Mouse (Mus musculus): ENCODE results near the gene Mycl.

Gene Mycl

GRCm38 (mm10) chr4:122995404-122996220 lies at the start of gene Mycl:
TSS of gene Mycl (plus strand) at chr4:122995652.
- peak; percentile 89 to 92 for DNase-seq

DNA sequence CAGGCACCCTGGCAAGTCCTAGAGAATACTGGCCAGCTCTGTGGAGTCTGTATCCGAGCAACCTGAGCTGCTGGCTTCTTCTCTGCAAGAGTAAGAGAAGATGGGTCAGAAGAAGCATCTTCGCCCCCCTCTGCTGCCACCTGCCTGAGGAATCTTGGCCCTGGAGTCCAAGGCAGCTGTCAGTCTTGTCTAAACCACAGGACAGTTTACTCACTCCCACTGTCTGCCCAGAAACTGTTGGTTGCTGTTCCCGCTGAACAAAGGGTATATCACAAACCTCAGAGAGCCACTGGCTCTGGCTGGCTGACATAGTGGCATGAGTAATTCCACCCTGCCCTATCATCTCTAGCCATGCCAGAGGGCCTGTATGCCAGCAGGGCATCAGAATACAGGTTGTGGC lies 48.2 kb upstream of the Mycl start:
- no peak for DNase-seq

DNA sequence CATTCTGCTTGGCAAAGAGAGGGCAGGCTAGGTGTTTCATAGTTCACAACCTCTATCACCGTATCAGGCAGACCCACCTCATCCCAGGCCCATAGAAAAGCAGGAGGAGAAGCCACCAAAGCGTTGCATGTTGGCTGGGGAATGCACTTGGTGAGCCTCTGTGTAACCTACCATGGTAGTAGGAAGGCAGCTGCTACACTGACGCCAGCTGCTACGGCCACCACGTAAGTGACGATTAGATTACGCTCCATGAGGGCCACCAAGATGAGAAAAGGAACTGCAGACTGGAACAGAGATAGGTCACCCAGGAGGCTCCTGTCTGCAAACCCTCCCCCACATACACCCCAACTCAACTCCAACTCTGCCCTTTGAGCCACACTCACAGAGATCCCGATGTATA lies 46.4 kb upstream of the Mycl start:
- DNase-seq, result no peak

DNA sequence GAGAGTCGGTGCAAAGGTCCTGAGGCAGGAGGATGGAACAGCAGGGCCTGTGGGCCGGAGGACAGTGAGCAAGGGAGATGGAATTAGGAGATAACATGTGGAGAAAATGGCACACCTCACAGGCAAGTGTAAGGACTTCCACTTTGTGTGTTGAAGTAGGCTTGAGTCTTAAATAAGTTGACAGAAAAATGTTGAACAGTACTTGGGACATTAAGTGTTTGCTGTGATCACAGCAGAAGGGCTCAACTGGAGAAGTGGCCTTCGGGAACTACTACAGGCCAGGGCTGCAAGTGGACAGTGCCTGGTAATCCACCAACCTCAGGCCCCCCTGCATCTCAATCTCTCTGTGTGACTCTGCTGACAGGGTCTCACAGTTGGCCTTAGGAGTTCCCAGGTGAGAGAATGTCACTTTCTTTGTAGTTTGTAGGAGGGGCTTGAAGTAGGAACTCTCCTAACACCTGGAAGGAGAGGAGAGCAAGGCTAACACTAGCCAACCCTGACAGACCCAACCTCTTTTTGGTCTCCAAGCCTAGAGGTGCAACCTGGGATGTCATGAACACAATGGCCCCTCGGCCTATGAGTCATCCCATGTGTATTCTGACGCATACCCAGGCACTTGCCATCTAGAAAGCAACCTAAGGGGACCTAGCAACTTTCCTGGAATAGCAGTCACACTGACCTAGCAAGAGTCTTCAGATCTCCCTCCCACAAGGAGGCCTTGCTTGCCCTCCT lies 40.6 kb upstream of the Mycl start:
- DNase-seq, result no peak

- DNase-seq, result peak; percentile 60 to 71
These were observed 39.9 kb upstream of the Mycl start for GRCm38 (mm10) chr4:122955412-122956136.

DNA sequence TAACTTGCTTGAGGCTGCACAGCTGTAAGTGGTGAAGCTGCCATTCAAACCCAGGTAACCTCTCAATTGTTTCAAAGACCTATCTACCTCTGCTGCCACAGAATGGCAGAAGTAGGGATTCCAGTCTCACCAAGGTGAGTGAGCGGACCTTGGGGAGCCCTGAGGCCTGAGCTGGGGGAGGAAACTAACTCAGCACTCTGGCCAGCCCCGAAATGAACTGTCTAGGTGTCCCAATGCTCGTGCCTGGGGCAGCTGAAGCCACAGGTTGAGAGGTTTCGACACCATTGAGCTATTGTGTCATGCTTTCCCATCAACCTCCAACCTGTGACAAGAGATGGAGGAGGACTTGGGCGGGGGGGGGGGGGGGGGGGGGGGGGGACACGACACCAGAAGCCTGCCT lies 39.2 kb upstream of the Mycl start:
- DNase-seq, result no peak

DNA sequence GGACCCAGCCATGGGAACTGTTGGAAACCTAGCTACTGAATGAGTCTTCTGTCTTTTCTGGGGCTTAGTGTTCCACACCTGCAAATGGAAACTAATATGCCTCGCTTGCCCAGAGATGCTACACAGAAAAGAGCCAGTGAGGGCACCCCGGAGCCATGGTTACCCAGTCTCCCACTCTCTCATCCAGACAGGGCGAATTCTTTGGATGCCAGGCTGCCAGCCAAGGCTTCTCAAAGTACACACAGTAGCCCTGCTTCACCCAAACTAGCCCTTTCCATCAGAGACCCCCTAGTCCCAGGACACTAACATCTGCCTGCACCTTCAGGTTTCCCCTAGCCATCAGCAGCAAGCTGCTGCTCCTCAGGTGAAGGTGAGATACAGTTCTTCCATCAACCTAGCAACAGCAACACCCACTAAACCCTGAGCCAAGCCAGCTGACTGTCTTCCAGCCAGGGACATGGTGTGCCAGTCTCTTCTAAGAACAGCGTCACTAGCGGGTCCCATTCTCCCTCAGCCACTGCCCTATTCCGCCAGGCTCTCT lies 36.9 kb upstream of the Mycl start:
- peak in 1 of 2 experiments; percentile 11 for DNase-seq

DNA sequence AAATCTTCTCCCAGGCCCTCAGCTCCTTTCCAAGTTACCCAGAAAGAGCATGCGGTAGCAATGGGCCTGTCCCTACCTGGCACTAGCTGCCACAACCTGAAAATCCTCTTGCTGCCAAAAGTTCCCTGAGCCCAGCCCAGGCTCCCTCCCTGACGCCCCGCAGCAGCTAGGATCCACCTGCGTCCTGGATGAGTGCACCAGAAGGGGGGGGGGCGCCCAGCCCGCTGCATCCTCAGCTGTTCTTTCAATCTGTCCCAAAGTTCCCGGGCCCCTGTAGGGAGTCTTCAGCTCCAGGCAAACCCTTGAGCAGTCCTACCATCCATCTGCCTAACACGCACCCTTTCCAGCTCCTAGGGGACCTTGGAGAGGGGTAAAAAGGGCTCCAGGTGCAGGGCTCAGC lies 35.6 kb upstream of the Mycl start:
- no peak for DNase-seq

DNA sequence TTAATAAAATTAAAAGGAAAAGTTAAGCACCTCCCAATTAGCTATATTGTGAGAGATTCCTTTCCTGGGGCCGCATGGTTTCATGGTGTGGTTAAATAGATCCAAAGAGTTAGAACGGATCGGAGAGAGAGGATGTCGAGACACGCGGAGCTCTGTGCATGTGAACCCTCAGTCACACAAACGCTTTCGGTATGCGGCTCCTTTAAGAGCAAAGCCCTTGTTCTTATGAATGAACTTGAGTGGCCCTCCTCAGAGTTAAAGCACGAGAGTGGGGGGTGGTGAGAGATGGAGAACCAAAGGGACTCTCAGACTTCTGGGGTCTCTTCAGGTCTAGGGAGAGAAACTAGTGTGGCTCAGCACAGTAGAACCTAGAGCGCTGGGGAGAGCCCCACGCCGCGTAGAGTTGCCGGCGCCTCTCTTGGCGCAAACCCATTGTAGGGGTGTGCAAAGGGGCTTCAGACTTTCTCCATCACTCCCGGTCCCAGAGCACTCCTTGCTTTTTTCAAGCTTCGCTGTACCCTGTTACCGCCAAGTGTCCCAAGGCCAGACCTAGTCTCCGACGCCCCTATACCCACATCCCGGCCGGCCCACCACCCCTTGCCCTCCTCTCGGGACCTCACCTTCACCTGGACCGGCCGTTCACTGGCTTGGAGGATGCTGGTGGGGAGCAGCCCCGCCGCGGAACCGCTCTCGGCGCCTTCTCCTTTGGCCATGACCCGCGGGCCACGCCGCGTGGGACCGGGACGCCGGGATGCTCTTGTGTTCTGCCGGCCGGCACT lies 34.9 kb upstream of the Mycl start:
- peak in 1 of 2 experiments; percentile 12 for DNase-seq

GRCm38 (mm10) chr4:122961100-122961567 lies 34.3 kb upstream of the Mycl start, which contains the start of gene Mfsd2a:
TSS of gene Mfsd2a (minus strand) at chr4:122961188.
- peak; percentile 25 to 40 for DNase-seq

- no peak for DNase-seq
These were observed 33.9 kb upstream of the Mycl start for GRCm38 (mm10) chr4:122961589-122961988.

GRCm38 (mm10) chr4:122962751-122963150 lies 32.7 kb upstream of the Mycl start:
- no peak for DNase-seq

GRCm38 (mm10) chr4:122968106-122968505 lies 27.3 kb upstream of the Mycl start:
- no peak for DNase-seq

DNA sequence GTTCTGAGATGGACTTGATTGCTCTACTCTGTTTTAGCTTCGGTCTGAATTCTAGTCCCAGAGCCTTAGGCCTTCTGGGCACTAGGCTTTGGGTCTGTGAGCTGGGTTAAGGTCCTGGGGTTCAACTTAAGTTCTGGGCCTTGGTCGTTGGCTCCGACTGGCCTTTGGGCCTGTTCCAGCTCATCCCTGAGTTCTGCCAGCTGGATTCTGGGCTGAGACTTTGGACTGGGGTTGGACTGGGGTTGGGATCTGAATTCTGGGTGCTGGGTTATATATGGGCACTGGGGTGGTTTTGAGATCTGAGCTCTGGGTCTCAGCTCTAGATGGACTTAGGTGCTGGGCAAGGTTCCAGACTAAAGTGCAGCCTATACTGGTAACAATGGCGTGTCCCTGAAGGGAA lies 24.3 kb upstream of the Mycl start:
- DNase-seq, result no peak

GRCm38 (mm10) chr4:122971646-122972045 lies 23.8 kb upstream of the Mycl start:
- no peak for DNase-seq

DNA sequence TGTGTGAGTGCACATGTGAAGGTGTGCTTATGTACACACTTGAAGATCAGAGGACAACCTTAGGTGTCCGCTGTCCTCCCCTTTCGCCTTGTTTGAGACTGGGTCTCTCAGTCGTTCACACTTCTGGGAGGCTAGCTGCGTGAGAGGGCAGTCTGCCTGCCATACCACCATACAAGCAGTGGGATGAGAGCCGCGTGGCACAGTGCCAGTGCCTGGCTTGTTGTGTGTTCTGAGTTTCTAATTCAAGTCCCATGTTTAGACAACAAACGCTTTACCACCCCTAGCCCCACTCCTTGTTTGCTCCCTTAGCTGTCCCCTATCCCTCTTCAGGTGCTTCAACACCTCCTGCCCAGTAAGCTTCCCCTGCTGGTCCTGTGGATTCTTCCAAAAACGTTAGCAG lies 23.4 kb upstream of the Mycl start:
- no peak for DNase-seq

DNA sequence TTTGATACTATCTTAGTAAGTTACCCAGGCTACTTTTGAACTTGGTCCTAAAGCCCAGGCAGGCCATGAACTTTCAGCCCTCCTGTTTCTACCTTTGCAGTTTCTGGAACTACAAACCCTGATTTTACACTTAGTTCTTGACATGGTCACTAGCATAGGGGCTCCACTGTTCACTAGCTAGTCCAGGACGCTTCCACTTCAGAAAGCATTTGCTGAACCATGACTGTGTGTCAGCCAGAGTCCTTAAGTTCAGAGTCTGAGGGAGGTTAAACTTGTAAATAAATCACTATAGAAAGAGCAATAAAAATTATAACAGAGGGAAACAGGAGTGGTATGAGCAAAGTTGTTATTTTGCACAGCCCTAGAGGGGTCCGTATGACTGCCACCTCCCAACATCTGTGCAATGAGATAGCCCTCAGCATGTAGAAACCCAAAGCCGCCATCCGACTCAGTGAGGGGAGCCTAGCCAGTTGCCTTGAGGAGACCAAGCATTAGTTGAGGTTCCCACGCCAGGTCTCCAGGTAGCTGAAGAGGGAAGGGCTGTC lies 20.4 kb upstream of the Mycl start:
- no peak for DNase-seq

GRCm38 (mm10) chr4:122976885-122977284 lies 18.6 kb upstream of the Mycl start:
- DNase-seq, result no peak

DNA sequence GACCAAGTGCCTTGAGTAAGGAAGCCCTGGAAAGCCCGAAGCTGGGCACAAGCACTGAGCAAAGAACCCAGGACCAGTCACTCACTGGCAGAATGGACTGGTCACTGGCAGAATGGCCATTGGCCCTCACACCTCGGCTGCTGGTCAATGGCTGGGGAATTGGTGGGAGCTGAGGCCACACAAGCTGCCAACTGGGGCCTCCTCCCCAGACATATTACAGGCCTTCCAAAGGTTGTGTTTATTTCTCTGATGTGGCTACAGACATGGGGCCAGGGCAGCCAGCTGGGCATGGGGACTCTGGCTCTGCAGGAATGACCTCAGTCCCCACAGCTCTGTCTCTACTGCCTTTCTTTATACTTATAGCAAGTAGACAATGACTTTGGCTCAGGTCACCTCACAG lies 16.6 kb upstream of the Mycl start:
- DNase-seq, result no peak

DNA sequence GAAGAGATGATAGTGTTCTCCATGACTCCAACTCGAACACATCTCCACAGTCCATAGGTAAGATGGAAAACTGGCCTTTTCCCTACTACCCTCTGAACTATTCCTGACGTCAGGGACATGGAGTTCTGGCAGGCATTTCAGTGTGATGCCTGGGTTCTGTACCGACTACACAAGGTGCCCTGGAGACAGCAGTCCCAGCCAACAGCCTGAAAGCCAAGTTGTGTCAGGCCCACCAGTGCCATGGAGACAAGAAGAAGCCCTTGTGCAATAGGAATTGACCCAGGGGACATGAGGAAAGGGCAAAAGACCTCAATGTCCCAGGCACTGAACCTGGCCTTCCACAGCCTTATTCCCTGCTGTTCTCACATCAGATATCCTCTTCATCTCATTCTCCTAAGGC lies 15.6 kb upstream of the Mycl start:
- no peak for DNase-seq

- no peak for DNase-seq
These were observed 14.8 kb upstream of the Mycl start for GRCm38 (mm10) chr4:122980684-122981083.

GRCm38 (mm10) chr4:122981238-122981637 lies 14.2 kb upstream of the Mycl start:
- no peak for DNase-seq
